8 mouse cellular contexts compared by ENCODE assay signal in the genomic region with DNA sequence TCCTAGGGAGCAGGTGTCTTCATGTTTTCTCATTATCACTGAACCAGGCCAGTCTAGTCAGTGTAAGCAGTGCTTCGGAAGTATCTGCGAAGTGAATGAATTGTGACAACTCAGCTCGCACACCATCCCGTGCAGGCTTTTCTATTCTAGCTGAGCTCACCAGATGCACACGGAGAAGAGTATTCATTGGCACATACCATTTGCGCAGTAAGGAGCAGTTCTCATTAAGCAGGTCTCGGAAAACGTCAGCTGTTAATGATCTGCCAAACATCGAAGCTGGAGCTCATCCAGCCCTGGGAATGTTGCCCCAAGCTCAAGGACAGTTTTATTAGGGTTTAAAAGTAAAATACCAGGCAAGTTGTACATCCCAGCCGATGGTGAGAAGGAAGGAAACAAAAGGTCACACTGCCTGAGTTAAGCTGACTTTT. TPM values are rescaled to one million over a fixed set of nuclear protein-coding genes. Genes with fewer than 3 reads are reported as not detected.
DNase-seq lines count a peak whose midpoint lies in the region; ATAC-seq and TF ChIP-seq lines count a peak whose summit lies in the region.

No protein-coding gene starts in this region.

- no peak overlapping the region for H3K27ac ChIP-seq in kidney, embryonic 14.5 days (ENCODE audit: low read depth, low read length)
- peak overlapping the region; percentile 16; the same call in 1 of the 2 replicates for H3K27ac ChIP-seq in heart, postnatal 0 days (ENCODE audit: low read depth)
- peak overlapping the region; percentile 74 for H3K27ac ChIP-seq in limb, embryonic 10.5 days
- peak overlapping the region; percentile 27; the same call in 1 of the 2 replicates for H3K27ac ChIP-seq in stomach, embryonic 14.5 days (ENCODE audit: low read length)

- H3K9me3 ChIP-seq in kidney, embryonic 14.5 days (ENCODE audit: control insufficient read depth, low read length), result no peaks in the 10 kb centered on the region
- no peaks in the 10 kb centered on the region for H3K9me3 ChIP-seq in heart, postnatal 0 days (replicated peaks; ENCODE audit: control insufficient read depth, low read length)
- no peaks in the 10 kb centered on the region for H3K9me3 ChIP-seq in limb, embryonic 10.5 days (replicated peaks)
- no peaks in the 10 kb centered on the region for H3K9me3 ChIP-seq in stomach, embryonic 14.5 days (ENCODE audit: control insufficient read depth, low read depth, low read length)

- H3K4me1 ChIP-seq in kidney, embryonic 14.5 days (ENCODE audit: control insufficient read depth, insufficient read depth, low read length), result 0 out of 2 replicates have a peak, but pooled peaks cover 2% of the 10 kb centered on the region
- peaks cover 18% of the 10 kb centered on the region for H3K4me1 ChIP-seq in heart, postnatal 0 days (ENCODE audit: control insufficient read depth, insufficient read depth)
- peaks cover 36% of the 10 kb centered on the region for H3K4me1 ChIP-seq in limb, embryonic 10.5 days
- 0 out of 2 replicates have a peak, but pooled peaks cover 2% of the 10 kb centered on the region for H3K4me1 ChIP-seq in stomach, embryonic 14.5 days (ENCODE audit: control insufficient read depth, insufficient read depth, low read length)

- no peak overlapping the region for H3K4me3 ChIP-seq in kidney, embryonic 14.5 days (ENCODE audit: low read length)
- H3K4me3 ChIP-seq in heart, postnatal 0 days (ENCODE audit: low read depth, low read length), result no peak overlapping the region
- H3K4me3 ChIP-seq in limb, embryonic 10.5 days, result no peak overlapping the region
- H3K4me3 ChIP-seq in stomach, embryonic 14.5 days (ENCODE audit: low read depth, low read length), result no peak overlapping the region

- no peak for TF ChIP-seq EP300 in heart, postnatal 0 days (IDR thresholded peaks at IDR 0.05; ENCODE audit: low read depth)

- no peak for ATAC-seq in kidney, embryonic 14.5 days (ENCODE audit: low FRiP score, low TSS enrichment)
- ATAC-seq in heart, postnatal 0 days (ENCODE audit: insufficient read depth, low read depth), result peak; percentile 12; the same call in 1 of the 2 replicates
- ATAC-seq in stomach, embryonic 14.5 days (ENCODE audit: insufficient number of reproducible peaks, insufficient read depth, low FRiP score, low read depth), result no peak

- peak; percentile 91 for DNase-seq in kidney, adult 11 months
- DNase-seq in cerebellum, postnatal 10 days, result peak; percentile 52 to 65
- DNase-seq in heart, postnatal 0 days (ENCODE audit: low spot score), result no peak
- no peak for DNase-seq in limb, embryonic 10.5 days (ENCODE audit: low spot score)
- no peak for DNase-seq in spleen, postnatal 4 days (ENCODE audit: low spot score in 2 of 2)
- DNase-seq in right cerebral cortex, adult 18-20 months, result no peak

- no peak for TF ChIP-seq CTCF in heart, postnatal 0 days (IDR thresholded peaks at IDR 0.05; ENCODE audit: low read depth)

- no peak overlapping the region for H3K9ac ChIP-seq in kidney, embryonic 14.5 days (ENCODE audit: low read depth, low read length)
- no peak overlapping the region for H3K9ac ChIP-seq in heart, postnatal 0 days (replicated peaks; ENCODE audit: low read depth, low read length)
- H3K9ac ChIP-seq in stomach, embryonic 14.5 days (replicated peaks; ENCODE audit: low read depth, low read length), result no peak overlapping the region

- H3K27me3 ChIP-seq in kidney, embryonic 14.5 days (ENCODE audit: control insufficient read depth, insufficient read depth, low read length), result no peaks in the 10 kb centered on the region
- no peaks in the 10 kb centered on the region for H3K27me3 ChIP-seq in heart, postnatal 0 days (ENCODE audit: control insufficient read depth, insufficient read depth, low read length)
- H3K27me3 ChIP-seq in limb, embryonic 10.5 days (ENCODE audit: low read depth, poor library complexity, severe bottlenecking), result no peaks in the 10 kb centered on the region
- H3K27me3 ChIP-seq in stomach, embryonic 14.5 days (ENCODE audit: control insufficient read depth, insufficient read depth, low read length), result no peaks in the 10 kb centered on the region

- H3K4me2 ChIP-seq in kidney, embryonic 14.5 days (replicated peaks; ENCODE audit: low read depth, low read length), result no peak overlapping the region
- no peak overlapping the region for H3K4me2 ChIP-seq in heart, postnatal 0 days (ENCODE audit: low read depth, low read length)
- no peak overlapping the region for H3K4me2 ChIP-seq in stomach, embryonic 14.5 days (replicated peaks; ENCODE audit: low read depth, low read length)

- H3K36me3 ChIP-seq in kidney, embryonic 14.5 days (ENCODE audit: control insufficient read depth, insufficient read depth, low read length), result peaks cover 28% of the 10 kb centered on the region
- H3K36me3 ChIP-seq in heart, postnatal 0 days (replicated peaks; ENCODE audit: control insufficient read depth, insufficient read depth, low read length), result peaks cover 35% of the 10 kb centered on the region
- peaks cover 43% of the 10 kb centered on the region for H3K36me3 ChIP-seq in limb, embryonic 10.5 days
- peaks cover 8% of the 10 kb centered on the region; the same call in 1 of the 2 replicates for H3K36me3 ChIP-seq in stomach, embryonic 14.5 days (ENCODE audit: control insufficient read depth, insufficient read depth, low read length)

- 69% methylated on average over 10 of the region's 10 CpGs for WGBS in kidney, embryonic 14.5 days
- 55% methylated on average over 10 of the region's 10 CpGs for WGBS in heart, postnatal 0 days
- WGBS in limb, embryonic 10.5 days, result 74% methylated on average over 10 of the region's 10 CpGs
- 72% methylated on average over 10 of the region's 10 CpGs for WGBS in stomach, embryonic 14.5 days

RNA-seq across cellular contexts. Expression of a gene that starts 5.6 kb away (rescaled TPM):
- polyA plus RNA-seq in kidney, embryonic 14.5 days (2014; fragmentation: Nextera tagmentation; extraction: Ambion mirVana), result 0.20 and 0.24 TPM in 2 replicates
- total RNA-seq in heart, postnatal 0 days (2014; rRNA removed; ENCODE audit: low replicate concordance), result 0.58 TPM in 1 of 2 replicates, not detected in the other
- polyA plus RNA-seq in heart, postnatal 0 days (2015; fragmentation: Nextera tagmentation; extraction: Ambion mirVana), result 0.04 and 0.12 TPM in 2 replicates
- 0.48 and 0.58 TPM in 2 replicates for polyA plus RNA-seq in limb, embryonic 10.5 days (2016; fragmentation: Nextera tagmentation; extraction: Ambion mirVana)
- 0.13 and 0.51 TPM in 2 replicates for polyA plus RNA-seq in stomach, embryonic 14.5 days (2014; fragmentation: Nextera tagmentation; extraction: Ambion mirVana)

RNA-seq across cellular contexts. Expression of a gene that starts 37.2 kb away (rescaled TPM):
- polyA plus RNA-seq in kidney, embryonic 14.5 days (2014; fragmentation: Nextera tagmentation; extraction: Ambion mirVana), result 8.7 and 12.9 TPM in 2 replicates
- 7.1 and 8.9 TPM in 2 replicates for total RNA-seq in heart, postnatal 0 days (2014; rRNA removed; ENCODE audit: low replicate concordance)
- 6.6 and 7.0 TPM in 2 replicates for polyA plus RNA-seq in heart, postnatal 0 days (2015; fragmentation: Nextera tagmentation; extraction: Ambion mirVana)
- 13.5 and 14.7 TPM in 2 replicates for polyA plus RNA-seq in limb, embryonic 10.5 days (2016; fragmentation: Nextera tagmentation; extraction: Ambion mirVana)
- polyA plus RNA-seq in stomach, embryonic 14.5 days (2014; fragmentation: Nextera tagmentation; extraction: Ambion mirVana), result 13.6 and 15.1 TPM in 2 replicates

RNA-seq across cellular contexts. Expression of a gene that starts 53.3 kb away (rescaled TPM):
- 14.5 and 19.5 TPM in 2 replicates for polyA plus RNA-seq in kidney, embryonic 14.5 days (2014; fragmentation: Nextera tagmentation; extraction: Ambion mirVana)
- 2.4 and 6.0 TPM in 2 replicates for total RNA-seq in heart, postnatal 0 days (2014; rRNA removed; ENCODE audit: low replicate concordance)
- polyA plus RNA-seq in heart, postnatal 0 days (2015; fragmentation: Nextera tagmentation; extraction: Ambion mirVana), result 3.0 and 4.0 TPM in 2 replicates
- 25.5 and 25.7 TPM in 2 replicates for polyA plus RNA-seq in limb, embryonic 10.5 days (2016; fragmentation: Nextera tagmentation; extraction: Ambion mirVana)
- polyA plus RNA-seq in stomach, embryonic 14.5 days (2014; fragmentation: Nextera tagmentation; extraction: Ambion mirVana), result 13.3 and 14.2 TPM in 2 replicates

Comparison
In these comparisons a context has a peak if more than half of its experiments do, and no peak if none do; other contexts are left out.
1. DNase-seq: peak in kidney, adult 11 months (single experiment) and cerebellum, postnatal 10 days (2 of 2); none in heart, postnatal 0 days (single experiment), limb, embryonic 10.5 days (single experiment), spleen, postnatal 4 days (0 of 2) and right cerebral cortex, adult 18-20 months (single experiment).